Mouse (Mus musculus) lung, embryonic 16.5 days (tissue): ENCODE data around the gene Acbd4. TPM values are rescaled to one million over a fixed set of nuclear protein-coding genes. Genes with fewer than 3 reads are reported as not detected.

ENCODE experiments used
- ATAC-seq: fragments of 200-750 bp; cut with Nextera tagmentation; 2 replicates; pipeline ENCODE4 v1.8.0; 2017; ENCODE audit warnings: low read depth, mild to moderate bottlenecking, moderate library complexity
- H3K27ac ChIP-seq: fragments of 300-500 bp; sonication (generic); 2 replicates; pipeline ENCODE4 v1.5.1; 2014; ENCODE audit warnings: mild to moderate bottlenecking, control low read depth, low read length
- H3K27me3 ChIP-seq: fragments of 300-500 bp; sonication (generic); 2 replicates; pipeline ENCODE4 v1.6.1; 2014; ENCODE audit warnings: low read depth, low read length, mixed read lengths; ENCODE audit not compliant: control insufficient read depth, insufficient read depth
- H3K36me3 ChIP-seq: fragments of 300-500 bp; sonication (generic); 2 replicates; pipeline ENCODE4 v1.6.1; 2014; ENCODE audit warnings: low read length; ENCODE audit not compliant: control insufficient read depth, insufficient read depth
- H3K4me1 ChIP-seq: fragments of 300-500 bp; sonication (generic); replicated peaks from 2 replicates; pipeline ENCODE4 v1.6.1; 2014; ENCODE audit warnings: low read length, mixed read lengths; ENCODE audit not compliant: control insufficient read depth, insufficient read depth
- H3K4me2 ChIP-seq: fragments of 300-500 bp; sonication (generic); 2 replicates; pipeline ENCODE4 v1.6.1; 2014; ENCODE audit warnings: low read depth, low read length, control low read depth
- H3K4me3 ChIP-seq: fragments of 300-500 bp; sonication (generic); 2 replicates; pipeline ENCODE4 v1.5.1; 2014; ENCODE audit warnings: mild to moderate bottlenecking, low read length, control low read depth
- H3K9ac ChIP-seq: fragments of 300-500 bp; sonication (generic); 2 replicates; pipeline ENCODE4 v1.6.1; 2014; ENCODE audit warnings: low read length, control low read depth
- H3K9me3 ChIP-seq: fragments of 300-500 bp; sonication (generic); 2 replicates; pipeline ENCODE4 v1.6.1; 2016; ENCODE audit warnings: low read length; ENCODE audit not compliant: control insufficient read depth
- WGBS: fragments of 180-500 bp; shearing (Covaris S2); extraction: QIAGEN DNeasy Blood & Tissue Kit; methylation state at CpG from one replicate; pipeline ENCODE4 v1.1.7; 2014; 5-methylcytosine and 5-hydroxymethylcytosine counted together
- polyA plus RNA-seq: library from polyadenylated mRNA; unstranded; fragments of >200 nt; fragmentation: Nextera tagmentation; extraction: Ambion mirVana; gene quantifications from 2 replicates; pipeline ENCODE4 v1.2.1, GENCODE M21; 2015

Acbd4 gene
- polyA plus RNA-seq, 1 experiment from 2014 or later = 22.8 TPM

GRCm38 (mm10) chr11:103115163-103116007 lies 13.9 kb downstream of the Acbd4 start:
- ATAC-seq = peak; percentile 78
- H3K9ac ChIP-seq = peak overlapping the region; percentile 93
- no peaks in the 10 kb centered on the region for H3K36me3 ChIP-seq
- peaks cover 29% of the 10 kb centered on the region for H3K4me1 ChIP-seq
- H3K4me3 ChIP-seq = peak overlapping the region; percentile 79
- no peaks in the 10 kb centered on the region for H3K27me3 ChIP-seq
- peak overlapping the region; percentile 79 for H3K4me2 ChIP-seq
- H3K27ac ChIP-seq = peak overlapping the region; percentile 94
- H3K9me3 ChIP-seq = no peaks in the 10 kb centered on the region
- under 1% methylated on average over 34 of the region's 34 CpGs for WGBS

- Histone ChIP-seq H3K27ac (peak within 1 kb of the TSS; percentile 94), H3K36me3 (no peaks in the 10 kb centered on the region), H3K4me3 (peak within 1 kb of the TSS; percentile 79), H3K9ac (peak within 1 kb of the TSS; percentile 93), H3K4me2 (peak within 1 kb of the TSS; percentile 92), H3K9me3 (no peaks in the 10 kb centered on the region), H3K27me3 (no peaks in the 10 kb centered on the region), H3K4me1 (peaks cover 26% of the 10 kb centered on the region)
- WGBS = 0% methylated on average over 53 of the region's 53 CpGs
- ATAC-seq = peak; percentile 94
These were observed 14.7 kb downstream of the Acbd4 start, which contains the start of gene Hexim1 for GRCm38 (mm10) chr11:103116008-103116818. TSS of gene Hexim1 (plus strand) at chr11:103116231.

- Histone ChIP-seq H3K4me2 (peak overlapping the region; percentile 92), H3K36me3 (no peaks in the 10 kb centered on the region), H3K4me1 (peaks cover 19% of the 10 kb centered on the region), H3K9ac (peak overlapping the region; percentile 78), H3K27ac (peak overlapping the region; percentile 86), H3K4me3 (peak overlapping the region; percentile 79), H3K27me3 (no peaks in the 10 kb centered on the region), H3K9me3 (no peaks in the 10 kb centered on the region)
- under 1% methylated on average over 35 of the region's 35 CpGs for WGBS
- ATAC-seq = peak; percentile 48
These were observed 15.6 kb downstream of the Acbd4 start for GRCm38 (mm10) chr11:103116959-103117590.

- H3K9me3 ChIP-seq = no peaks in the 10 kb centered on the region
- peak overlapping the region; percentile 79 for H3K4me3 ChIP-seq
- no peaks in the 10 kb centered on the region for H3K27me3 ChIP-seq
- peak overlapping the region; percentile 86 for H3K27ac ChIP-seq
- peak overlapping the region; percentile 78 for H3K9ac ChIP-seq
- peaks cover 14% of the 10 kb centered on the region for H3K4me1 ChIP-seq
- H3K4me2 ChIP-seq = peak overlapping the region; percentile 92
- no peaks in the 10 kb centered on the region for H3K36me3 ChIP-seq
- no peak for ATAC-seq
- under 1% methylated on average over 38 of the region's 38 CpGs for WGBS
These were observed 16.1 kb downstream of the Acbd4 start for GRCm38 (mm10) chr11:103117591-103118009.

GRCm38 (mm10) chr11:103118866-103119265 lies 17.4 kb downstream of the Acbd4 start:
- Histone ChIP-seq H3K4me1 (peaks cover 11% of the 10 kb centered on the region), H3K9me3 (no peaks in the 10 kb centered on the region), H3K4me3 (peak overlapping the region; percentile 9; the same call in 1 of the 2 replicates), H3K27ac (no peak overlapping the region), H3K4me2 (peak overlapping the region; percentile 92), H3K9ac (no peak overlapping the region), H3K27me3 (no peaks in the 10 kb centered on the region), H3K36me3 (no peaks in the 10 kb centered on the region)
- WGBS = 80% methylated on average over 2 of the region's 2 CpGs
- ATAC-seq = no peak

- H3K9ac ChIP-seq = no peak overlapping the region
- no peak overlapping the region for H3K4me2 ChIP-seq
- no peak overlapping the region for H3K27ac ChIP-seq
- H3K9me3 ChIP-seq = no peaks in the 10 kb centered on the region
- H3K36me3 ChIP-seq = no peaks in the 10 kb centered on the region
- no peaks in the 10 kb centered on the region for H3K27me3 ChIP-seq
- H3K4me3 ChIP-seq = no peak overlapping the region
- ATAC-seq = no peak
- 50% methylated on average over 5 of the region's 5 CpGs for WGBS
- peaks cover 7% of the 10 kb centered on the region for H3K4me1 ChIP-seq
These were observed 18.1 kb downstream of the Acbd4 start for GRCm38 (mm10) chr11:103119609-103120008.

- no peak overlapping the region for H3K4me3 ChIP-seq
- H3K9me3 ChIP-seq = no peaks in the 10 kb centered on the region
- H3K36me3 ChIP-seq = no peaks in the 10 kb centered on the region
- no peak overlapping the region for H3K4me2 ChIP-seq
- H3K4me1 ChIP-seq = peaks cover 4% of the 10 kb centered on the region
- no peak overlapping the region for H3K9ac ChIP-seq
- H3K27ac ChIP-seq = no peak overlapping the region
- no peak for ATAC-seq
- 44% methylated on average over 5 of the region's 5 CpGs for WGBS
- H3K27me3 ChIP-seq = no peaks in the 10 kb centered on the region
These were observed 18.8 kb downstream of the Acbd4 start for GRCm38 (mm10) chr11:103120315-103120714.

GRCm38 (mm10) chr11:103131701-103132575 lies 30.5 kb downstream of the Acbd4 start, which contains the start of gene Hexim2:
TSS of gene Hexim2 (plus strand) at chr11:103132429.
- Histone ChIP-seq H3K36me3 (no peaks in the 10 kb centered on the region), H3K27me3 (no peaks in the 10 kb centered on the region), H3K9ac (peak within 1 kb of the TSS; percentile 100), H3K4me2 (peak within 1 kb of the TSS; percentile 71), H3K4me1 (peaks cover 19% of the 10 kb centered on the region), H3K4me3 (peak within 1 kb of the TSS; percentile 97), H3K27ac (peak within 1 kb of the TSS; percentile 99), H3K9me3 (no peaks in the 10 kb centered on the region)
- under 1% methylated on average over 39 of the region's 39 CpGs for WGBS
- peak; percentile 57 for ATAC-seq
